Mouse (Mus musculus) kidney, adult 2 months (tissue): Measurements from ENCODE around the gene Agpat2. TPM values are rescaled to one million over a fixed set of nuclear protein-coding genes. Genes with fewer than 3 reads are reported as not detected.

Experiments used
- DNase-seq: peaks from one replicate; pipeline ENCODE4 v3.0.0; 2021
- H3K27ac ChIP-seq: fragments of 200-500 bp; 2 replicates; pipeline ENCODE4 v1.5.1; 2012; ENCODE audit warnings: low read depth, low read length, control low read depth, inconsistent platforms; ENCODE audit not compliant: insufficient read depth
- H3K27me3 ChIP-seq: fragments of 200-500 bp; replicated peaks from 2 replicates; pipeline ENCODE4 v1.6.1; 2012; ENCODE audit warnings: mild to moderate bottlenecking, moderate library complexity, low read length, inconsistent platforms; ENCODE audit not compliant: control insufficient read depth, insufficient read depth
- H3K36me3 ChIP-seq: fragments of 200-500 bp; 2 replicates; pipeline ENCODE4 v1.6.1; 2012; ENCODE audit warnings: mild to moderate bottlenecking, moderate library complexity, low read length, inconsistent platforms; ENCODE audit not compliant: control insufficient read depth, insufficient read depth
- H3K4me1 ChIP-seq: fragments of 200-500 bp; 2 replicates; pipeline ENCODE4 v1.6.1; 2011; ENCODE audit warnings: low read length; ENCODE audit not compliant: control insufficient read depth, insufficient read depth
- H3K4me3 ChIP-seq: fragments of 200-500 bp; 2 replicates; pipeline ENCODE4 v1.5.1; 2011; ENCODE audit warnings: mild to moderate bottlenecking, low read depth, low read length, control low read depth; ENCODE audit not compliant: insufficient read depth
- CTCF ChIP-seq: fragments of 200-500 bp; conservative IDR thresholded peaks from 2 replicates; pipeline ENCODE4 v1.5.1; 2011; ENCODE audit warnings: low read depth, mild to moderate bottlenecking, control low read depth, low read length, moderate library complexity, mixed read lengths; ENCODE audit not compliant: insufficient read depth, insufficient read length
- POLR2A ChIP-seq: fragments of 200-500 bp; IDR thresholded peaks from one replicate; pipeline ENCODE4 v1.6.1; 2011; ENCODE audit warnings: low read depth, low read length, control low read depth
- WGBS: fragments of 180-500 bp; shearing (Covaris S2); methylation state at CpG from one replicate; pipeline ENCODE4 v1.1.7; 2018; 5-methylcytosine and 5-hydroxymethylcytosine counted together
- polyA plus RNA-seq: library from polyadenylated mRNA; depleted of rRNA; stranded (reverse); fragments of >200 nt; gene quantifications from 2 replicates; pipeline ENCODE4 v1.2.3, GENCODE M21; 2012

Agpat2 gene
- polyA plus RNA-seq, 1 experiment = 165 TPM

DNA sequence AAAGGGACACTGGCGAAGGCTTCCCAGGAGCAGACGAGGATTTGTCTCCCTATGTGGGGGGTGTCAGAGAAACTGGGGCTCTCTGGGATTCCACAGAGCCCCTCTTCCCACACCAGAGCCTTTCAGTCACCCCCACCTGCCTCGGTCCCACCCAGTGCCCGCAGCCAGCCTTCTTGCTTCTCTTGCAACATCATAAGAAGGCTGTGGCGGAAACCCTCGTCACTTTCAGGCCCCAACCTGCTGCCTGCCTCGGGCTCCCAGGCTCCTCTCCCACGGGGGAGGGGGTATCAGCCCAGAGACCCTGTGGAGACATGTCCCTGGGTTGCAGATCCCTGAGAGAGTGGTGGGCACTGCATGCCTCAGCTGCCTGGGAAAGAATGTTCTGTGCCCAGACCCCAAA lies 52.8 kb downstream of the Agpat2 start:
- TF ChIP-seq POLR2A = no peak
- TF ChIP-seq CTCF = no peak
- no peak overlapping the region for H3K27ac ChIP-seq
- no peaks in the 10 kb centered on the region for H3K27me3 ChIP-seq
- no peak overlapping the region for H3K4me3 ChIP-seq
- no peak for DNase-seq
- WGBS = 83% methylated on average over 8 of the region's 8 CpGs
- H3K4me1 ChIP-seq = peaks cover 9% of the 10 kb centered on the region
- H3K36me3 ChIP-seq = no peaks in the 10 kb centered on the region

DNA sequence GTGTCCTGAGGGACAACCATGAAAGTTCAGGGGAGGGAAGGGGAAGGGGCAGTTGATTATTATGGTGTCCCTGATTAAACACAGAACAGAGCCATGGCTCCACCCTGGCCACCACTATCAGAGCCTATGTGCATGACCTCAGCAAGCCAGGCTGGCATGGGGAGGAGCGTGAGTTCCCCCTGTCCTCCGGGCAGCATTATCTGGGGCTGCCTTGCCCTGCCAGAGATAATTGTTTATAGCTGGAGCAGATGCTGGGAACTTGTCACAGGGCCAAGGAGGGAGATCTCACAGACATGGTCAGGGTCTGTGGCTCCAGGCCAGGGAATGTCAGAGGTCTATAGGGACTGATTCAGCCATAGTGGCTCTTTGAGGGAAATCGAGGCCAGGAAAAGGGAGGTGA lies 53.4 kb downstream of the Agpat2 start:
- no peak for DNase-seq
- H3K27me3 ChIP-seq = no peaks in the 10 kb centered on the region
- peaks cover 9% of the 10 kb centered on the region for H3K4me1 ChIP-seq
- H3K27ac ChIP-seq = no peak overlapping the region
- no peak overlapping the region for H3K4me3 ChIP-seq
- WGBS = 77% methylated on average over 3 of the region's 3 CpGs
- H3K36me3 ChIP-seq = no peaks in the 10 kb centered on the region
- TF ChIP-seq CTCF (no peak), POLR2A (no peak)

DNA sequence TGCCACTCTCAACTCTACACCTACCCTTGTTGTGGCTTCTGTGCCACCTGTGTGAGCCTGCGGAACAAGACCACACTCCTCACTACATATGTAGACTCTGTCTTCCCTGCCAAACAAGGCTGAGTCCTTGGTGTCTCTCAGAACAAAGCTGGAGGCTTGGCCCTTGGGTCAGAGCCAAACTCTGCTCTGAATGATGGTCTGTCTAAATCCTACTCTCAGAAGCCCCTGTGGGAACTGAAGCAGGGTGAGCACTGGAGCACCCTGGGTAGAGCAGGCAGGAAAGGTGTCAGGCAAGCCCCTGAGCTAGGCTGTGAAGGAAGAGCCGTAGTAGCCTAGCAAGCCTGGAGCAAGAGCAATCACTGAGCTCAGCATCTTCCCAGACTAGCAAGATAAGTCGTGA lies 54.0 kb downstream of the Agpat2 start:
- DNase-seq = no peak
- 66% methylated on average over 3 of the region's 3 CpGs for WGBS
- peaks cover 9% of the 10 kb centered on the region for H3K4me1 ChIP-seq

DNA sequence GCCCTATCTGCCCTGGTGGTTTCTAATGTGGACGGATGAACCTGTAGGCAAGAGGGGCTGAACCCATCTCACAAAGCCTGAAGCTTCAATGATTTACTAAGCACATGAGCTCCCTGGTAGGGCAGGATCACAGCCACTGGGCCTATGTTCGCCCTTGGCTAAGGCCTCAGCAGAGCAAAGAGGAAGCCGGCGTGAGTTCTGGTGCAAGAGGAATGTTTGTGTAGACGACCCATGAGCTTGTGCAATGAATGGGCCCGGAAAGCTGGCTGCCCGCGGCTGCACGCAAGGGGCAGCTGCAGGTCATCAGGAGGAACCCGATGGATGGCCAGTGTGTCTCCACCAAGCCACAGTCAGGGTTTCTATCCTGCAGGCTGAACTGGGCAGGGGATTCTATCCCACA lies 54.4 kb downstream of the Agpat2 start:
- Histone ChIP-seq H3K27me3 (no peaks in the 10 kb centered on the region), H3K4me3 (no peak overlapping the region), H3K36me3 (no peaks in the 10 kb centered on the region), H3K4me1 (peaks cover 7% of the 10 kb centered on the region), H3K27ac (no peak overlapping the region)
- TF ChIP-seq POLR2A (no peak), CTCF (no peak)
- DNase-seq = peak; percentile 40
- WGBS = 31% methylated on average over 10 of the region's 10 CpGs

More for the DNA sequence above, 54.0 kb downstream of the Agpat2 start:
- no peaks in the 10 kb centered on the region for H3K36me3 ChIP-seq
- no peak for TF ChIP-seq POLR2A
- no peak for TF ChIP-seq CTCF
- H3K27ac ChIP-seq = no peak overlapping the region
- no peak overlapping the region for H3K4me3 ChIP-seq
- H3K27me3 ChIP-seq = no peaks in the 10 kb centered on the region

DNA sequence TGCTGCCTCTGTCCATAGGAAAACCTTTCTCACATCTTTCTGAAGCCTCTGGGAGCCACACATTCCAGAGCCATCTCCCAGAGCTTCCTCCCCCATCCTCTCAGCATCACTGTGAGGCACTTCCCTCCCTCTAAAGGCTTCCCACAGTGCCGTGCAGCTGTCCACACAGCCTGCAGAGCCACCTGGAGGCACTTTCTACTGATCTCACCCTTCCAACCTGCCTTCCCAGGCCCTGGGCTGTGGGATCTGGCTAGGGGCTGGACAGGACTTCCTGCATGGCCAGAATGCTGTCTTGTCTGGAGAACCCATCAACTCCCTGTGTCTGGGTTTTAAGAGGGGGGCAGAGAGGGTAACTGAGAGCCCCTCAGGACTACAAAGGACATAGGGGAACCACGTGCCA lies 56.7 kb downstream of the Agpat2 start:
- DNase-seq = no peak
- TF ChIP-seq CTCF (peak; percentile 48), POLR2A (no peak)
- WGBS = 61% methylated on average over 2 of the region's 2 CpGs
- no peak overlapping the region for H3K4me3 ChIP-seq
- H3K4me1 ChIP-seq = peaks cover 17% of the 10 kb centered on the region; the same call in 1 of the 2 replicates
- H3K27ac ChIP-seq = no peak overlapping the region
- no peaks in the 10 kb centered on the region for H3K27me3 ChIP-seq
- no peaks in the 10 kb centered on the region for H3K36me3 ChIP-seq

DNA sequence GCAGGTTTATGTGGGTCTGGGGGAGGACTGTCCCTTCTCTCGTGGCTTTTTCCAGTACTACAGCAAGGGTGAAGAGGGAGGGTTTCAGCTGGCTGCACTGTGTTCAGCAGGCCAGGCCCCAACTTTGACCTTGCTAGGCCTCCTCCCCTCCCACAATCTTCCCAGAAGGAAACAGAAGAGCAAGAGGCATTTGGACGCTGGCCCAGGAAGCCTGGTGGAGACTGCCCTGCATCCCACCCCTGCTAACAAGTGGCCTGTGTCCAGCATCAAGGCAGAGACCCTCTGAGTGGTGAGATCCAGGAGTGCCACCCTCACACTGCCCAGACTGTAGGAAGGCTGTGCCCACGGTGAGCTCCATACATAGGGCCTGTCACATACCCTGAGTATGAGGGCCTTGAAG lies 60.0 kb downstream of the Agpat2 start:
- H3K27ac ChIP-seq = peak overlapping the region; percentile 66
- peak; percentile 82 for DNase-seq
- 24% methylated on average over 3 of the region's 3 CpGs for WGBS
- H3K4me3 ChIP-seq = no peak overlapping the region
- TF ChIP-seq POLR2A = no peak
- TF ChIP-seq CTCF = no peak
- H3K36me3 ChIP-seq = no peaks in the 10 kb centered on the region
- H3K4me1 ChIP-seq = peaks cover 12% of the 10 kb centered on the region; the same call in 1 of the 2 replicates
- H3K27me3 ChIP-seq = no peaks in the 10 kb centered on the region

DNA sequence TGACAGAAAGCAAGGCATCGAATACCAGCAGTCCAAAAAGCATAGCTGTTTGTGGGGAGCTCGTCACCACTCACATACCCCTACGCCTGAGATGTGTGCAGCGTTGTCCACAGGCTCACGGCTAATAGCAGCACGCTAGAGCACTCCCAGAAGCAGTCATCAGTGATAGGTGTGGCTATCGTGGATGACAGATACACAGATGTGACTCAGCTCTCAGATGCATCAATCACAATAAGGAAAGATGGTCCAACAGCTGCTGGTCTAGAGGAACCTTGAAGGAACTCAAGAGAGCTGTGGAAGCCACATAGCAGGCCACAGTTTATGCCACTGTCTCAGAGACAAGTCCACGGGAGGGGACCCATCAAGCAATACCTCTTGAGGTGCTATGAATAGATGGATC lies 60.4 kb downstream of the Agpat2 start:
- Histone ChIP-seq H3K27ac (peak overlapping the region; percentile 37), H3K27me3 (no peaks in the 10 kb centered on the region), H3K4me3 (no peak overlapping the region), H3K36me3 (no peaks in the 10 kb centered on the region), H3K4me1 (peaks cover 12% of the 10 kb centered on the region; the same call in 1 of the 2 replicates)
- no peak for DNase-seq
- 68% methylated on average over 8 of the region's 8 CpGs for WGBS
- no peak for TF ChIP-seq CTCF
- no peak for TF ChIP-seq POLR2A
